Mouse (Mus musculus): ENCODE data around the gene Dpp8.

DNA sequence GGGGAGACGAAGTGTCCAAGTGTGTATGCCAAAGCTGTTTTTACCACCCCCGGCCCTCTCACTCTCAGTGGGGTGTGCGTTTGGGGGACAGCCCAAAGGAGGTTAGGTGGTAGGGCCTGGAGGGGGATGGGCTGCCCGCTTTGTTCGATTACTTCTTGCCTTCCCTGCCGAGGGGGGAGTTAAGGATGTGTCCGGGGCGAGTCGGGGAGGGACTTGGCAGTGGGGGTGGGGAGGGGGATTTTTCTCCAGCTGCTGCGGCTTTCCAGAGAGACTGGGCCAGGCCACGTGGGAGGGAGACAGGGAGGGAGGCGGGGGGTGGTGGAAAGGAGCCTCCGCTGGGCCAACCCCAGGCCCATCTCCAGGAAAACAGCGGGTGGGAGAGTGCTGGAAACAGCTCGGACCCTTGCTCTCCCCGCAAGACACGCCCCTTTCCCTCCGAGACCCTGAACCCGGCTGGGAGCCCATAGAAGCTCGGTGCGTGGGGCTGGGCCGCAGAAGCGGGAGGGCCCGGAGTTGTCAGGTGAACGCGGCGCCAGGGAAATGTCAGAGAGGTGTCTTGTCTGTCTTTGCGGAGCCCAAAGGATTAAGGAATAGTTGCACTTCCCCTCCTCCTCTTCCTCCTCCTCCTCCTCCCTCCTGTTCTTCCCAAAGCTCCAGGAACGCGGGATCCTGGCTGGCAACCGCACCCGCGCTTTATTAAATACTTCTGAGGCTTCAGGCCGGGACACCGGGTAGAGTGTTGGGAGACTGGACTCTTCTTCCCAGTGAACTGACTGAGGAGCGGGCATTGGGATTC is 70.4 kb downstream of the Dpp8 start:
- TF ChIP-seq POLR2AphosphoS2 (IDR thresholded peaks at IDR 0.05; ENCODE audit: low read length) (no peak), CTCF (IDR thresholded peaks at IDR 0.05 in 2 of 3, conservative IDR thresholded peaks at IDR 0.05 in 1 of 3; ENCODE audit: control insufficient read depth in 1 of 3, insufficient read depth in 1 of 3, low read depth in 2 of 3, low read length in 3 of 3, poor library complexity in 1 of 3, severe bottlenecking in 1 of 3) (no peak), EP300 (IDR thresholded peaks at IDR 0.05; ENCODE audit: low read depth in 1 of 2, low read length in 2 of 2) (no peak)

All from MEL (cell line).